Mouse (Mus musculus) CH12.LX (cell line): ENCODE results near the gene Kif6.

Source experiments
- CHD1 ChIP-seq: IDR thresholded peaks from 2 replicates; pipeline ENCODE4 v1.6.1; 2012; ENCODE audit warnings: low read depth, low read length, improper control_type of control experiment, inconsistent platforms
- CTCF ChIP-seq, 2 experiments: IDR thresholded peaks in 1 of 2; conservative IDR thresholded peaks in 1 of 2; 2 replicates each; pipeline ENCODE4 v1.5.1; 2011 to 2012; ENCODE audit warnings: low read depth in 2 of 2, low read length in 2 of 2, improper control_type of control experiment in 1 of 2, inconsistent platforms in 1 of 2, mild to moderate bottlenecking in 1 of 2, moderate library complexity in 1 of 2
- EP300 ChIP-seq: IDR thresholded peaks from 2 replicates; pipeline ENCODE4 v1.6.1; 2011; ENCODE audit warnings: low read length, improper control_type of control experiment
- ETS1 ChIP-seq: conservative IDR thresholded peaks from 2 replicates; pipeline ENCODE4 v1.6.1; 2012; ENCODE audit warnings: low read depth, mild to moderate bottlenecking, inconsistent platforms, low read length, improper control_type of control experiment, moderate library complexity
- MAX ChIP-seq: IDR thresholded peaks from 2 replicates; pipeline ENCODE4 v1.6.1; 2011; ENCODE audit warnings: low read length, improper control_type of control experiment
- MAZ ChIP-seq: IDR thresholded peaks from 2 replicates; pipeline ENCODE4 v1.6.1; 2012; ENCODE audit warnings: low read depth, mild to moderate bottlenecking, inconsistent platforms, low read length, improper control_type of control experiment, moderate library complexity
- POLR2A ChIP-seq: IDR thresholded peaks from 2 replicates; pipeline ENCODE4 v1.6.1; 2011; ENCODE audit warnings: low read depth, mild to moderate bottlenecking, improper control_type of control experiment, low read length
- POLR2AphosphoS2 ChIP-seq: IDR thresholded peaks from 2 replicates; pipeline ENCODE4 v1.6.1; 2011; ENCODE audit warnings: low read depth, low read length, improper control_type of control experiment
- UBTF ChIP-seq: IDR thresholded peaks from 2 replicates; pipeline ENCODE4 v1.6.1; 2012; ENCODE audit warnings: low read depth, mild to moderate bottlenecking, inconsistent platforms, low read length, improper control_type of control experiment, moderate library complexity
- USF2 ChIP-seq: conservative IDR thresholded peaks from 2 replicates; pipeline ENCODE4 v1.6.1; 2011; ENCODE audit warnings: low read depth, low read length, improper control_type of control experiment
- ZC3H11A ChIP-seq: IDR thresholded peaks from 2 replicates; pipeline ENCODE4 v1.6.1; 2012; ENCODE audit warnings: low read depth, mild to moderate bottlenecking, inconsistent platforms, low read length, improper control_type of control experiment
- ZMIZ1 ChIP-seq: IDR thresholded peaks from 2 replicates; pipeline ENCODE4 v1.6.1; 2012; ENCODE audit warnings: low read depth, mild to moderate bottlenecking, inconsistent platforms, low read length, improper control_type of control experiment

DNA sequence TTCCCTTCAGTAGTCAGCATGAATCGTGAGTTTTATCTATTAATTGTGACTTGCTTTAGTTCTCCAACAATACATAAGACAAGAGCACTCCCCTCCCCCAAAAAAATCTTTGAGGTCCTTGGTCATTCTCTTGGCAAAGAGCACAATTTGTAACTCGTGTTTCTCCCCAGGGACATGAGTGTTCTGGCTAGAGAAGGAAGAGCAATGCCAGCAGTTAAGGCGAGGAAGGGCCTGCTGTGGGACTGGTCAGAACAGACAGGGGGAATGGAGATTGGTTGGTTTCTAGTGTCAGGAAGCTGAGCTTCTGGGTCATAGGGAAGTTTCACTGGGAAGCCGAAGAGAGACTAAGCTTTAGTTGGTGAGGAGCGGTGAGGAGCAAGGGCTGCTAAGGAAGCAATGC, 184.2 kb downstream of the Kif6 start:
- TF ChIP-seq MAZ (no peak), CTCF (conservative IDR thresholded peaks at IDR 0.05 in 1 of 2, IDR thresholded peaks at IDR 0.05 in 1 of 2; ENCODE audit: low read depth in 2 of 2, low read length in 2 of 2) (no peak), USF2 (no peak), ZC3H11A (no peak), UBTF (no peak), CHD1 (no peak), EP300 (no peak), POLR2AphosphoS2 (no peak), POLR2A (no peak), MAX (no peak), ZMIZ1 (no peak), ETS1 (no peak)
